Mouse (Mus musculus) hematopoietic stem cell, adult 5-6 weeks (primary cell): ENCODE measurements around the gene Serpinb6d. TPM values are rescaled to one million over a fixed set of nuclear protein-coding genes. Genes with fewer than 3 reads are reported as not detected.

Source experiments
- ATAC-seq, 2 experiments: fragments of 125-278 bp in 1 of 2; replicated peaks in 1 of 2; 2 replicates each; pipeline ENCODE4 v1.8.0; 2016 to 2017; ENCODE audit warnings: inconsistent platforms in 2 of 2, mild to moderate bottlenecking in 2 of 2, moderate number of reproducible peaks in 2 of 2, low read depth in 1 of 2, moderate TSS enrichment in 1 of 2; ENCODE audit not compliant: low FRiP score in 2 of 2, poor library complexity in 2 of 2, severe bottlenecking in 2 of 2, insufficient read depth in 1 of 2, low TSS enrichment in 1 of 2
- total RNA-seq: library from RNA; stranded (forward); fragments of 172-1452, 232-1000 nt; gene quantifications from 2 replicates; pipeline ENCODE4 v1.2.3, GENCODE M21; 2017

Gene Serpinb6d
- total RNA-seq: not detected in 2 replicates

- no peak for ATAC-seq
These were observed at the start of gene Serpinb6d for GRCm38 (mm10) chr13:33661105-33661504. Gene Serpinb6d, plus strand, starts transcription at chr13:33661405.

GRCm38 (mm10) chr13:33622921-33623320, 38.3 kb upstream of the Serpinb6d start:
- no peak for ATAC-seq

GRCm38 (mm10) chr13:33642540-33642939, 18.7 kb upstream of the Serpinb6d start:
- no peak for ATAC-seq

GRCm38 (mm10) chr13:33662550-33662949, 1.3 kb downstream of the Serpinb6d start:
- ATAC-seq: no peak

GRCm38 (mm10) chr13:33720296-33720695, 59.1 kb downstream of the Serpinb6d start:
- no peak for ATAC-seq

Other genes with a start within 250 kb of the Serpinb6d start
- gene Serpinb9g, start 176.6 kb upstream of the Serpinb6d start, total RNA-seq: not detected in 2 replicates
- not detected in 2 replicates for gene Serpinb6e, start 182.0 kb downstream of the Serpinb6d start, total RNA-seq
- gene Serpinb6c, start 244.3 kb downstream of the Serpinb6d start, total RNA-seq: not detected in 2 replicates